Mouse (Mus musculus) limb, embryonic 10.5 days (tissue): ENCODE measurements at regions not wholly inside any gene's neighbourhood (a gene's known extent, or its start where the extent isn't known, plus 50 kb on each side); places are given as distances from the start of the nearest gene placed in this dataset.
A peak's percentile ranks its signal among the peaks of the same experiment; 100 is the strongest.

ENCODE experiments used
- DNase-seq: peaks from one replicate; pipeline ENCODE4 v3.0.0-alpha.2; 2017; ENCODE audit warnings: low spot score
- H3K27ac ChIP-seq: fragments of 300-500 bp; sonication (generic); 2 replicates; pipeline ENCODE4 v1.5.1; 2016; ENCODE audit warnings: mild to moderate bottlenecking
- H3K27me3 ChIP-seq: fragments of 300-500 bp; sonication (generic); 2 replicates; pipeline ENCODE4 v1.6.1; 2016; ENCODE audit warnings: low read depth, mild to moderate bottlenecking; ENCODE audit not compliant: poor library complexity, severe bottlenecking
- H3K36me3 ChIP-seq: fragments of 300-500 bp; sonication (generic); 2 replicates; pipeline ENCODE4 v1.6.1; 2016; ENCODE audit warnings: mild to moderate bottlenecking, moderate library complexity
- H3K4me1 ChIP-seq: fragments of 300-500 bp; sonication (generic); 2 replicates; pipeline ENCODE4 v1.6.1; 2016
- H3K4me3 ChIP-seq: fragments of 300-500 bp; sonication (generic); 2 replicates; pipeline ENCODE4 v1.5.1; 2016; ENCODE audit warnings: mild to moderate bottlenecking, moderate library complexity
- H3K9me3 ChIP-seq: fragments of 300-500 bp; sonication (generic); replicated peaks from 2 replicates; pipeline ENCODE4 v1.6.1; 2016; ENCODE audit warnings: mild to moderate bottlenecking
- WGBS: fragments of 180-500 bp; shearing (Covaris S2); methylation state at CpG from one replicate; pipeline ENCODE4 v1.1.7; 2016; 5-methylcytosine and 5-hydroxymethylcytosine counted together

GRCm38 (mm10) chr12:106955778-106956177 lies 532.7 kb upstream of the 3110018I06Rik start:
- Histone ChIP-seq H3K36me3 (no peaks in the 10 kb centered on the region), H3K4me3 (no peak overlapping the region), H3K27me3 (no peaks in the 10 kb centered on the region), H3K27ac (0 out of 2 replicates have a peak overlapping the region, but pooled peaks have one; percentile 46), H3K4me1 (peaks cover 11% of the 10 kb centered on the region; the same call in 1 of the 2 replicates), H3K9me3 (no peaks in the 10 kb centered on the region)
- DNase-seq = no peak
- 83% methylated on average over 12 of the region's 12 CpGs for WGBS

GRCm38 (mm10) chr12:106956266-106956665 lies 532.2 kb upstream of the 3110018I06Rik start:
- Histone ChIP-seq H3K27me3 (no peaks in the 10 kb centered on the region), H3K36me3 (no peaks in the 10 kb centered on the region), H3K27ac (no peak overlapping the region), H3K4me3 (no peak overlapping the region), H3K4me1 (peaks cover 11% of the 10 kb centered on the region; the same call in 1 of the 2 replicates), H3K9me3 (no peaks in the 10 kb centered on the region)
- DNase-seq = no peak
- 92% methylated on average over 6 of the region's 6 CpGs for WGBS

DNA sequence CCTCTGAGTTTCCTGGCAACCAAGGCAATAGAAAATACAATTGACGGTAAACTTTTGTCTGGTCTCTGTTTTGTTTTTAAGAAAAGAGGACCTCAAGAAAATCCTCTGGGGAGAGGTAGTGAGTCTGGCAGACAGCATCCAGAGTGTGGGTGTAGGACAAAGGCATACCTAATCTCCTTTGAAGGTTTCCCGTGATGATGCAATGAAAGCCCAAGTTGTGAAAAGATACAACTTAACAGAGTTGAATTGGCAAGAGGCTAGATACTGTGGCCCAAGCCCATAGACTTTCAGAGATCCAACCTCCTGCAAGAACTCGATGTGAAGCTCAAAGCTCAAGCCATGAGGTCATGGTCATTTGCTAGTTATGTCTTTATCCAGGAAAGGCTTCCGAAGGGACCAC lies 526.4 kb upstream of the 3110018I06Rik start:
- H3K9me3 ChIP-seq = no peaks in the 10 kb centered on the region
- WGBS = 87% methylated on average over 4 of the region's 4 CpGs

DNA sequence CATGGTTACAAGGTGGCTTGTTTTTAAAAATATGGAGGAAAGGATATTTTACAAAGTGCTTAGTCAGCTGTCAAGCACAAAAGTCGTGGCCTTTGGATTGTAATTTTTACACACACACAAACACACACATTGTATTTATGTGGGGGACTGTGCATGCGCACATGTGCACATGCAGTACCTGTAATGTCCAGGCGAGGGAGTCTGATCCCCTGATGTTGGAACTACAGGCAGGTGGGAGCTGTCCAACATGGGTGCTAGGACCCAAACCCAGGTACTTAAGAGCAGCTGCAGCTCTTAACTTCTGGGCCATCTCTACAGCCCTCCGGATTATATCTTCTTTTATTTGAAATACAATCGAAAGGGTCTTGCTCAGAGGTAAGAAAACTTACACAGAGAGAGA lies 524.7 kb upstream of the 3110018I06Rik start:
- Histone ChIP-seq H3K4me3 (no peak overlapping the region), H3K27me3 (no peaks in the 10 kb centered on the region), H3K4me1 (no peaks in the 10 kb centered on the region), H3K36me3 (no peaks in the 10 kb centered on the region), H3K9me3 (no peaks in the 10 kb centered on the region), H3K27ac (no peak overlapping the region)
- no peak for DNase-seq
- 62% methylated on average over 5 of the region's 5 CpGs for WGBS

More for the DNA sequence above, 526.4 kb upstream of the 3110018I06Rik start:
- H3K4me3 ChIP-seq = no peak overlapping the region
- no peaks in the 10 kb centered on the region for H3K36me3 ChIP-seq
- no peaks in the 10 kb centered on the region for H3K27me3 ChIP-seq
- no peak for DNase-seq
- no peak overlapping the region for H3K27ac ChIP-seq
- H3K4me1 ChIP-seq = no peaks in the 10 kb centered on the region

DNA sequence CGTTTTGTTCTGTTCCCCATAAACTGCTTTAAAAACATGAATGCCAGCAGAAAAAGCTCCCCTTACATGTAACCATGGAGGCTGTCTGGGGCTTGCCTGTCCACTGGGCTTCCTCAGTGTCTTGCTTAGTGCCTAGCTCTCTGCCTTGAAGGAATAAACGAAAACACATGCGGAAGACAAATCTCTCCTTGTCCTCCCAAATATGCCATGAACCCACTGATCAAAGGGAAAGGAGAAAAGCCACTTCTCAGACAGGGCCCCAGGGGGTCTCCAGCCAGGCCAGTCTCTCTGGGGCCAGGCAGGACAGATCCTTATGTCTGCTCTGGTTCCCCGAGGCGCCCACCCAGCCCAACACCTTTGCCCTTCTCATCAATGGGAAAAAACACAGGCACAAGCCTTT lies 518.6 kb upstream of the 3110018I06Rik start:
- DNase-seq = peak; percentile 65
- Histone ChIP-seq H3K4me3 (no peak overlapping the region), H3K36me3 (no peaks in the 10 kb centered on the region), H3K4me1 (peaks cover 27% of the 10 kb centered on the region), H3K9me3 (no peaks in the 10 kb centered on the region), H3K27ac (peak overlapping the region; percentile 62), H3K27me3 (no peaks in the 10 kb centered on the region)
- 13% methylated on average over 5 of the region's 5 CpGs for WGBS

GRCm38 (mm10) chr12:106992421-106992820 lies 496.0 kb upstream of the 3110018I06Rik start:
- DNase-seq = no peak
- no peaks in the 10 kb centered on the region for H3K9me3 ChIP-seq
- H3K4me1 ChIP-seq = 0 out of 2 replicates have a peak, but pooled peaks cover 8% of the 10 kb centered on the region
- H3K4me3 ChIP-seq = no peak overlapping the region
- H3K27ac ChIP-seq = no peak overlapping the region
- no peaks in the 10 kb centered on the region for H3K27me3 ChIP-seq
- no peaks in the 10 kb centered on the region for H3K36me3 ChIP-seq
- WGBS = 83% methylated on average over 3 of the region's 3 CpGs

- Histone ChIP-seq H3K4me1 (peaks cover 13% of the 10 kb centered on the region; the same call in 1 of the 2 replicates), H3K4me3 (no peak overlapping the region), H3K27me3 (no peaks in the 10 kb centered on the region), H3K36me3 (no peaks in the 10 kb centered on the region), H3K9me3 (no peaks in the 10 kb centered on the region), H3K27ac (no peak overlapping the region)
- 87% methylated on average over 4 of the region's 4 CpGs for WGBS
- DNase-seq = no peak
Measured at GRCm38 (mm10) chr12:106993011-106993410, 495.4 kb upstream of the 3110018I06Rik start.

DNA sequence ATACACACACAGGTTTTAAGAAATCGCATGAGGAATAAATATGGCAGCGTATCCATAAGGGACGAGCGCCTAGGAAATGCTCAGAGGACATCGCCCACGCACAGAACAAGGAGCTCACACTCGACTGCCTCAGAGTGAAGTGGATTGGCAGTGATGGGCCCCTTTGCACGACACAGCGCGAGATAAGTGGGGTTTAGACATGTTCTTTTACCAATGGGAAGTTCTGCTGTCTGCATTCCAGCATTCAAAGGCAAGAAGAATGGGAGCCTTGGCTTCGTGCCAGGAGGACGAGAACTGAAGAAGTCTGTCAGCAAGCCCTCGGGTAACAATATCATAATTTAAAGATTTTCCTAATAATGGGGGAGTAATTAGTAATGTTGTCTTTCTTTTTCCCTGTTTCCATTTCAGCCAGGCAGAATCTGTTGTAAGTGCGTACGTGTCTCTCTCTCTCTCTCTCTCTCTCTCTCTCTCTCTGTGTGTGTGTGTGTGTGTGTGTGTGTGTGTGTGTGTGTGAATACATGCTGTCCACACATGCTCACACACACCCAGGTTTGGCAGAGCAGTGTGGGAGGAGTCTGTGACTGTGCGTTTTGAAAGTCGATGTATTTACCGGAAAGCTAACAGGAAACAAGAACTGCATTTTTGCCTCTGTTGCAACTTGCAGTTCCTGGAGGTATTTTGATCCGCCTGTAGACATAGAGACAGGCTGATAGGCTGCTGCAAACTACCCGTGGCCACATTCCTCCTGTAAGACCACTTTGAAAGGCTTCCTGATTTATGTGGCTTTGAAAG lies 477.2 kb upstream of the 3110018I06Rik start:
- H3K27me3 ChIP-seq = no peaks in the 10 kb centered on the region; the same call in 1 of the 2 replicates
- H3K4me3 ChIP-seq = no peak overlapping the region
- WGBS = 84% methylated on average over 20 of the region's 20 CpGs
- DNase-seq = no peak
- H3K27ac ChIP-seq = no peak overlapping the region
- no peaks in the 10 kb centered on the region for H3K9me3 ChIP-seq
- H3K36me3 ChIP-seq = no peaks in the 10 kb centered on the region
- H3K4me1 ChIP-seq = no peaks in the 10 kb centered on the region

- no peak for DNase-seq
- H3K9me3 ChIP-seq = no peaks in the 10 kb centered on the region
- 84% methylated on average over 2 of the region's 2 CpGs for WGBS
- no peaks in the 10 kb centered on the region for H3K4me1 ChIP-seq
- H3K4me3 ChIP-seq = no peak overlapping the region
- H3K27me3 ChIP-seq = no peaks in the 10 kb centered on the region; the same call in 1 of the 2 replicates
- H3K27ac ChIP-seq = no peak overlapping the region
- no peaks in the 10 kb centered on the region for H3K36me3 ChIP-seq
Measured at GRCm38 (mm10) chr12:107016801-107017200, 471.6 kb upstream of the 3110018I06Rik start.

- peaks cover 5% of the 10 kb centered on the region for H3K4me1 ChIP-seq
- peaks cover 10% of the 10 kb centered on the region for H3K27me3 ChIP-seq
- no peak overlapping the region for H3K27ac ChIP-seq
- whole genome bisulfite sequencing = 87% methylated on average over 1 of the region's 1 CpGs
- no peak for DNase-seq
- no peak overlapping the region for H3K4me3 ChIP-seq
- H3K36me3 ChIP-seq = no peaks in the 10 kb centered on the region
- H3K9me3 ChIP-seq = no peaks in the 10 kb centered on the region
Measured at GRCm38 (mm10) chr12:107021806-107022205, 466.6 kb upstream of the 3110018I06Rik start.

GRCm38 (mm10) chr12:107026821-107027220 lies 461.6 kb upstream of the 3110018I06Rik start:
- 57% methylated on average over 5 of the region's 5 CpGs for WGBS
- H3K4me1 ChIP-seq = peaks cover 30% of the 10 kb centered on the region

GRCm38 (mm10) chr12:107027842-107028549 lies 460.4 kb upstream of the 3110018I06Rik start:
- Histone ChIP-seq H3K9me3 (no peaks in the 10 kb centered on the region), H3K27ac (peak overlapping the region; percentile 25; the same call in 1 of the 2 replicates), H3K4me1 (peaks cover 30% of the 10 kb centered on the region), H3K4me3 (0 out of 2 replicates have a peak overlapping the region, but pooled peaks have one; percentile 6), H3K36me3 (no peaks in the 10 kb centered on the region), H3K27me3 (peaks cover 21% of the 10 kb centered on the region)
- no peak for DNase-seq
- WGBS = 40% methylated on average over 23 of the region's 23 CpGs

More at GRCm38 (mm10) chr12:107026821-107027220, 461.6 kb upstream of the 3110018I06Rik start:
- Histone ChIP-seq H3K27ac (no peak overlapping the region), H3K27me3 (peaks cover 21% of the 10 kb centered on the region), H3K9me3 (no peaks in the 10 kb centered on the region), H3K36me3 (no peaks in the 10 kb centered on the region), H3K4me3 (no peak overlapping the region)
- DNase-seq = no peak

- H3K4me3 ChIP-seq = no peak overlapping the region
- H3K27me3 ChIP-seq = peaks cover 21% of the 10 kb centered on the region
- no peaks in the 10 kb centered on the region for H3K9me3 ChIP-seq
- no peaks in the 10 kb centered on the region for H3K36me3 ChIP-seq
- no peak for DNase-seq
- no peak overlapping the region for H3K27ac ChIP-seq
- peaks cover 30% of the 10 kb centered on the region for H3K4me1 ChIP-seq
- WGBS = 30% methylated on average over 1 of the region's 1 CpGs
Measured at GRCm38 (mm10) chr12:107028985-107029384, 459.4 kb upstream of the 3110018I06Rik start.
